Mouse (Mus musculus): ENCODE results near the gene Cd1d1.

DNA sequence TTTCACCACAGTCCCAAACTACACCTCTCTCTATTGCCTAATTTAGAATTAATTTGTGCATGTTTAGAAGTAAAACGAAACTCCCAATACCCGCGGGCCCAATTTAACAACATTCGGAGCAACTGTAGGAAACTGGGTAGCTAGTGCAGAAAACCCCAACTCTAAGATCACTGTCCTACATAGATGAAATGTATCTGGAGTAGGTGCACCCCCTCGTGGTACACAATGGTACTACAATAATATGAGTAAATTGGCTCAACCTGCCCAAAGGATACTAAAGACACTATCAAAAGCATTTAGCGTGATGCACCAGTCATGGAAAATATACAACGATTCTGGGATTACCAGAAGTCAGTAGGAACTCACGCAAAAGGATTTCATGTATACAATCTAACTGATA lies 22.7 kb downstream of the Cd1d1 start:
- TF ChIP-seq CTCF (conservative IDR thresholded peaks at IDR 0.05; ENCODE audit: insufficient read depth, insufficient read length, low read depth, low read length) (0 out of 2 replicates have a peak, but pooled peaks have one; percentile 25), POLR2A (IDR thresholded peaks at IDR 0.05; ENCODE audit: low read depth, low read length) (no peak)

All from kidney, adult 2 months (tissue).